Mouse (Mus musculus) C2C12 (cell line): Measurements from ENCODE around the gene Gtdc1.

Experiments used
- CTCF ChIP-seq: IDR thresholded peaks from one replicate; pipeline ENCODE4 v1.5.1; 2011; ENCODE audit not compliant: control insufficient read depth, insufficient read depth, insufficient read length
- MAX ChIP-seq: IDR thresholded peaks from one replicate; pipeline ENCODE4 v1.6.1; 2011; ENCODE audit warnings: mild to moderate bottlenecking, control low read depth
- MYOG ChIP-seq: IDR thresholded peaks from one replicate; pipeline ENCODE4 v1.6.1; 2011; ENCODE audit not compliant: control insufficient read depth, insufficient read length; ENCODE audit errors: extremely low read depth

GRCm38 (mm10) chr2:44628778-44629177, 298.7 kb downstream of the Gtdc1 start:
- TF ChIP-seq CTCF (no peak), MAX (no peak), MYOG (no peak)
